Comparison of ENCODE assay signal across 15 mouse cellular contexts in the genomic region with DNA sequence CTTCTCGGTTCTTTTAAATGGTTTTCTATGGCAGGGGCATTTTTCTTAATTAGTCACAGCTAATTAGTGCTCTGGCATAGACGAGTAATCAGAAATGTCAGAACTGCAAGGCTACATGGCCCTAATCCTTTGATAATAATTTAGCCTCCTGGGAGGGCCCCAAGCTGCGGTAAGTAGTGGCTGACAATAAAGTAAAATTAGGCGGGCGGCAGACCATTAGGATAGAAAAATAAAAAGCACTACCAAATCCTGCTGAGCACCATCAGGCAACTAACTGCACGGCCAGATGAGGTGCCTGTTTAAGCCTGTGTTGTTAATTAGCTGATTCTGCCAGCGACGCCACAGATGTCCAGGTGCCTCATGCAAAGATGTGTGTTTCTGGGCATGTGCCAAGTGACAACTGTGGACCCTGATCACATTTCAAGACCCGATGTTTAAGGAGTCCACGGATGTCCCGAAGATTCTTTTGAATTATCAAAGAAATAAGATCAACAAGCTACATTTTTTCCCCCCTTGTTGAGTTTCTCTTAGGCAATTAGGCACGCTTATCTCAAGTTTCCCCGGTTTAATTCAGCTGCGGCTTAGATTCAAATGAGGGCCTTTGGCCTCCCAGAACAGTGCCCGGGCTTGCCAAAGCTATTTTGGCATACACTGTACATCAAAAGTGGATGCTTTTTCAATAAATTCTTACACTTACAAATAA. TPM values are rescaled to one million over a fixed set of nuclear protein-coding genes. Genes with fewer than 3 reads are reported as not detected.
DNase-seq lines count a peak whose midpoint lies in the region; ATAC-seq lines count a peak whose summit lies in the region.
"Had no signal": no experiment of that assay in that cellular context is flagged by ENCODE, and none has a peak within 500 bp of the region (broad histone marks: within the 10 kb centered on the region; RNA-seq: fewer than 3 reads in every experiment).

No protein-coding gene starts in this region.

- peak; percentile 46 for DNase-seq in embryo, embryonic 10.5 days (ENCODE audit: low spot score)
- DNase-seq in embryo, embryonic 9.5 days (ENCODE audit: extremely low spot score): no peak
- DNase-seq in limb, embryonic 11.5 days (ENCODE audit: low spot score): peak; percentile 53
- no peak for DNase-seq in kidney, adult 8-10 months
- DNase-seq in ovary, postnatal 10 days (ENCODE audit: low spot score): no peak
- no peak for DNase-seq in thymus, postnatal 4 days
- DNase-seq: heart, adult 18-20 months; kidney, adult 9 months; layer of hippocampus, adult 9-11 months; lung, embryonic 14.5 days; thymus, adult 18-20 months had no signal

- H3K9me3 ChIP-seq in forebrain, embryonic 16.5 days (ENCODE audit: control insufficient read depth, low read length): no peaks in the 10 kb centered on the region
- no peaks in the 10 kb centered on the region for H3K9me3 ChIP-seq in limb, embryonic 11.5 days (ENCODE audit: control insufficient read depth, low read length)
- no peaks in the 10 kb centered on the region for H3K9me3 ChIP-seq in neural tube, embryonic 15.5 days (replicated peaks)
- H3K9me3 ChIP-seq: G1E; limb, embryonic 13.5 days had no signal

- H3K27me3 ChIP-seq in forebrain, embryonic 16.5 days (replicated peaks; ENCODE audit: control insufficient read depth, insufficient read depth, low read length): peaks cover 34% of the 10 kb centered on the region
- H3K27me3 ChIP-seq in limb, embryonic 11.5 days (ENCODE audit: control insufficient read depth, insufficient read depth, low read length): no peaks in the 10 kb centered on the region
- peaks cover 22% of the 10 kb centered on the region for H3K27me3 ChIP-seq in neural tube, embryonic 15.5 days (replicated peaks)
- H3K27me3 ChIP-seq: limb, embryonic 13.5 days had no signal

- H3K9ac ChIP-seq in forebrain, embryonic 16.5 days (replicated peaks; ENCODE audit: low read depth, low read length): no peak overlapping the region
- H3K9ac ChIP-seq in limb, embryonic 11.5 days (ENCODE audit: low read length): no peak overlapping the region
- no peak overlapping the region for H3K9ac ChIP-seq in neural tube, embryonic 15.5 days (replicated peaks)
- H3K9ac ChIP-seq: limb, embryonic 13.5 days; lung, embryonic 14.5 days had no signal

- H3K36me3 ChIP-seq in forebrain, embryonic 16.5 days (ENCODE audit: control insufficient read depth, insufficient read depth): no peaks in the 10 kb centered on the region
- no peaks in the 10 kb centered on the region for H3K36me3 ChIP-seq in limb, embryonic 11.5 days (ENCODE audit: control insufficient read depth, insufficient read depth, low read length)
- no peaks in the 10 kb centered on the region for H3K36me3 ChIP-seq in neural tube, embryonic 15.5 days
- H3K36me3 ChIP-seq: G1E; limb, embryonic 13.5 days had no signal

- no peak overlapping the region for H3K4me2 ChIP-seq in forebrain, embryonic 16.5 days (ENCODE audit: low read length)
- H3K4me2 ChIP-seq in limb, embryonic 11.5 days (ENCODE audit: low read depth, severe bottlenecking): no peak overlapping the region
- H3K4me2 ChIP-seq in neural tube, embryonic 15.5 days: no peak overlapping the region
- H3K4me2 ChIP-seq: limb, embryonic 13.5 days; lung, embryonic 14.5 days had no signal

- under 1% methylated on average over 15 of the region's 15 CpGs for WGBS in forebrain, embryonic 16.5 days
- 28% methylated on average over 15 of the region's 15 CpGs for WGBS in limb, embryonic 11.5 days
- WGBS in neural tube, embryonic 15.5 days: 17% methylated on average over 15 of the region's 15 CpGs

- peaks cover 8% of the 10 kb centered on the region for H3K4me1 ChIP-seq in forebrain, embryonic 16.5 days (replicated peaks; ENCODE audit: control insufficient read depth, insufficient read depth, low read length)
- H3K4me1 ChIP-seq in limb, embryonic 11.5 days (ENCODE audit: control insufficient read depth, insufficient read depth, low read length): 0 out of 2 replicates have a peak, but pooled peaks cover 3% of the 10 kb centered on the region
- no peaks in the 10 kb centered on the region for H3K4me1 ChIP-seq in neural tube, embryonic 15.5 days
- H3K4me1 ChIP-seq: limb, embryonic 13.5 days had no signal

- no peak overlapping the region for H3K27ac ChIP-seq in forebrain, embryonic 16.5 days (ENCODE audit: low read length)
- no peak overlapping the region for H3K27ac ChIP-seq in limb, embryonic 11.5 days (replicated peaks; ENCODE audit: low read depth, low read length)
- H3K27ac ChIP-seq in neural tube, embryonic 15.5 days (replicated peaks): no peak overlapping the region
- H3K27ac ChIP-seq: limb, embryonic 13.5 days had no signal

- H3K4me3 ChIP-seq in forebrain, embryonic 16.5 days (replicated peaks; ENCODE audit: low read length): no peak overlapping the region
- no peak overlapping the region for H3K4me3 ChIP-seq in limb, embryonic 11.5 days (ENCODE audit: low read depth, low read length)
- H3K4me3 ChIP-seq in neural tube, embryonic 15.5 days (replicated peaks): no peak overlapping the region
- H3K4me3 ChIP-seq: limb, embryonic 13.5 days had no signal

- ATAC-seq in forebrain, embryonic 16.5 days: peak; percentile 95
- 0 out of 2 replicates have a peak, but pooled peaks have one; percentile 31 for ATAC-seq in limb, embryonic 11.5 days (ENCODE audit: insufficient number of reproducible peaks, low FRiP score, low TSS enrichment, low read depth)
- peak; percentile 68 for ATAC-seq in neural tube, embryonic 15.5 days (ENCODE audit: low FRiP score)

RNA-seq across cellular contexts. Expression of a gene that starts 32.8 kb away (rescaled TPM):
- polyA plus RNA-seq in forebrain, embryonic 16.5 days (2015; fragmentation: Nextera tagmentation; extraction: Ambion mirVana): 4.1 and 15.2 TPM in 2 replicates
- not detected in 2 replicates for polyA plus RNA-seq in limb, embryonic 11.5 days (2014; fragmentation: Nextera tagmentation; extraction: Ambion mirVana)
- polyA plus RNA-seq in neural tube, embryonic 15.5 days (2015; fragmentation: Nextera tagmentation; extraction: Ambion mirVana): not detected in 2 replicates
- polyA plus RNA-seq: G1E; limb, embryonic 13.5 days; lung, embryonic 14.5 days had no signal

Comparison
In these comparisons a context has a peak if more than half of its experiments do, and no peak if none do; other contexts are left out.
1. DNase-seq: peak in embryo, embryonic 10.5 days (single experiment) and limb, embryonic 11.5 days (single experiment); none in embryo, embryonic 9.5 days (single experiment), kidney, adult 8-10 months (0 of 2), ovary, postnatal 10 days (single experiment) and thymus, postnatal 4 days (single experiment).
2. ATAC-seq: peak in every context shown above with its lines; median percentile 95 in forebrain, embryonic 16.5 days; 68 in neural tube, embryonic 15.5 days; 31 in limb, embryonic 11.5 days.